Mouse (Mus musculus) cortical plate, adult 2 months (tissue): ENCODE results near the gene Gmeb1.

ENCODE experiments used
- CTCF ChIP-seq: fragments of 200-500 bp; IDR thresholded peaks from 2 replicates; pipeline ENCODE4 v1.5.1; 2011; ENCODE audit warnings: mild to moderate bottlenecking, control low read depth, low read length; ENCODE audit not compliant: insufficient read depth; ENCODE audit errors: extremely low read depth
- POLR2A ChIP-seq: fragments of 200-500 bp; IDR thresholded peaks from 2 replicates; pipeline ENCODE4 v1.6.1; 2011; ENCODE audit warnings: mild to moderate bottlenecking, low read length, control low read depth; ENCODE audit not compliant: insufficient read depth; ENCODE audit errors: extremely low read depth

DNA sequence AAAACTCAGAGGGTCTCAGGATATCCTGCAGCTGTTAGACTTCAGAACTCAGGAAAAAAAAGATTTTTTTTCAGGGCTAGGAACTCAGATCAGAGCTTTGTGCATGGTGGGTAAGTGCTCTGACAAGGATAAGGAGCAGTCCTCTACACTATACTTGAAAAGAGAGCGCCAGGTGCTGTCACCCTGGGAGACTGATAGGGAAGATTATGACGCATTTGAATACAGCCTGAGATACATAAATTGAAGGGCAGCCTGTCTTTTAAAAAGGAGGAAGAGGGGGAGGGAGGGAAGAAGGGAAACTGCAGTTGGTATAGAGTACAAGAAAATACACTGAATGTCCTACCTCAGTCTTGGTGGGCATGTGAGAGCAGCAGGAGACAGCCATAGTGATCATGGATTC, 7.8 kb downstream of the Gmeb1 start:
- no peak for TF ChIP-seq CTCF
- no peak for TF ChIP-seq POLR2A
